Mouse (Mus musculus) midbrain, embryonic 14.5 days (tissue): ENCODE results near the gene Psg22. TPM values are rescaled to one million over a fixed set of nuclear protein-coding genes. Genes with fewer than 3 reads are reported as not detected.
"Not testable (repeated sequence)": the region's sequence is repeated elsewhere in the genome, so short reads cannot be mapped to it uniquely, and the experiment has no call there.

ENCODE experiments used
- ATAC-seq: fragments of 200-750 bp; cut with Nextera tagmentation; 2 replicates; pipeline ENCODE4 v1.8.0; 2017; ENCODE audit warnings: moderate number of reproducible peaks, moderate library complexity; ENCODE audit not compliant: low FRiP score, low TSS enrichment
- DNase-seq: peaks from one replicate; pipeline ENCODE4 v3.0.0-alpha.2; 2015
- H3K27ac ChIP-seq: fragments of 300-500 bp; sonication (generic); replicated peaks from 2 replicates; pipeline ENCODE4 v1.5.1; 2014; ENCODE audit warnings: mild to moderate bottlenecking, low read depth, low read length, moderate library complexity
- H3K27me3 ChIP-seq: fragments of 300-500 bp; sonication (generic); 2 replicates; pipeline ENCODE4 v1.6.1; 2014; ENCODE audit warnings: low read length, control low read depth, mixed read lengths; ENCODE audit not compliant: control insufficient read depth, insufficient read depth
- H3K36me3 ChIP-seq: fragments of 300-500 bp; sonication (generic); 2 replicates; pipeline ENCODE4 v1.6.1; 2014; ENCODE audit warnings: low read length, control low read depth; ENCODE audit not compliant: control insufficient read depth, insufficient read depth
- H3K4me1 ChIP-seq: fragments of 300-500 bp; sonication (generic); 2 replicates; pipeline ENCODE4 v1.6.1; 2014; ENCODE audit warnings: mild to moderate bottlenecking, antibody characterized with exemption, low read length, control low read depth; ENCODE audit not compliant: control insufficient read depth, insufficient read depth
- H3K4me2 ChIP-seq: fragments of 300-500 bp; sonication (generic); 2 replicates; pipeline ENCODE4 v1.6.1; 2014; ENCODE audit warnings: mild to moderate bottlenecking, low read length, moderate library complexity
- H3K4me3 ChIP-seq: fragments of 300-500 bp; sonication (generic); replicated peaks from 2 replicates; pipeline ENCODE4 v1.5.1; 2014; ENCODE audit warnings: low read depth, low read length
- H3K9ac ChIP-seq: fragments of 300-500 bp; sonication (generic); replicated peaks from 2 replicates; pipeline ENCODE4 v1.6.1; 2014; ENCODE audit warnings: mild to moderate bottlenecking, low read length, moderate library complexity
- H3K9me3 ChIP-seq: fragments of 300-500 bp; sonication (generic); 2 replicates; pipeline ENCODE4 v1.6.1; 2016; ENCODE audit warnings: low read length, control low read depth, mixed read lengths; ENCODE audit not compliant: control insufficient read depth
- WGBS: fragments of 180-500 bp; shearing (Covaris S2); extraction: QIAGEN DNeasy Blood & Tissue Kit; methylation state at CpG from one replicate; pipeline ENCODE4 v1.1.7; 2014; 5-methylcytosine and 5-hydroxymethylcytosine counted together
- polyA plus RNA-seq: library from polyadenylated mRNA; unstranded; fragments of >200 nt; fragmentation: Nextera tagmentation; extraction: Ambion mirVana; gene quantifications from 2 replicates; pipeline ENCODE4 v1.2.1, GENCODE M21; 2014

Gene Psg22
- polyA plus RNA-seq, 1 experiment from 2014 or later = not detected

DNA sequence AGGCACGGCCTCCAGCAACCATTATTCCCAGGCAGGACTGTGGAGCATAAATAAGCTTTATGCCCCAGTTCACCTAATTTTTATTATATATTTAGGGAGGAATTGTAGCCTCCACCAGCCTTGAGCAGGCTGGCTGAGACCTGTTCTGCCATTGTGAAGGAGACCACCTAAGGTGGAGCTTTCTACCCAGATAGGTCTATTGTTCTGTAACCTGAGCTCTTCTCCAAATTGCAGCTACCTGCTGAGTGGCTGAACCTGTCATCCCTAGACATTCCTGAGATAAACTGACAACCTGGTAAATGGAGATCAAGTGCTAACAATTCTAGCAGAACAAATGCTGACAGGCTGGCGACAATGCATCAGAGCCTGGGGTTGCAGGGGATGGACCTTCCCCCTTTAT lies 45.0 kb downstream of the Psg22 start:
- not testable (repeated sequence) for H3K27ac ChIP-seq, H3K9ac ChIP-seq, H3K4me2 ChIP-seq, H3K9me3 ChIP-seq, ATAC-seq, H3K4me3 ChIP-seq, H3K27me3 ChIP-seq, H3K4me1 ChIP-seq, H3K36me3 ChIP-seq, DNase-seq
- WGBS = 0% methylated on average over 1 of the region's 2 CpGs

Other genes with a start within 250 kb of the Psg22 start
- not detected in 2 replicates for gene Psg26, start 233.9 kb upstream of the Psg22 start, polyA plus RNA-seq
- not detected in 2 replicates for gene Psg25, start 185.8 kb upstream of the Psg22 start, polyA plus RNA-seq
- gene Psg27, start 150.8 kb upstream of the Psg22 start, polyA plus RNA-seq = not detected in 2 replicates
- gene Psg23, start 101.6 kb upstream of the Psg22 start, polyA plus RNA-seq = not detected in 2 replicates
- gene Psg21, start 61.4 kb upstream of the Psg22 start, polyA plus RNA-seq = not detected in 2 replicates
- gene Psg20, start 31.9 kb upstream of the Psg22 start, polyA plus RNA-seq = not detected in 2 replicates
- not detected in 2 replicates for gene Psg19, start 80.4 kb downstream of the Psg22 start, polyA plus RNA-seq
- gene Psg17, start 103.5 kb downstream of the Psg22 start, polyA plus RNA-seq = not detected in 2 replicates
- 0.18 and 0.43 TPM in 2 replicates for gene Mill2, start 121.9 kb downstream of the Psg22 start, polyA plus RNA-seq
- 18.9 and 20.7 TPM in 2 replicates for gene Pglyrp1, start 153.2 kb downstream of the Psg22 start, polyA plus RNA-seq
- 16.1 and 18.5 TPM in 2 replicates for gene Ccdc61, start 192.3 kb downstream of the Psg22 start, polyA plus RNA-seq
- 18.6 and 20.7 TPM in 2 replicates for gene Nova2, start 207.8 kb downstream of the Psg22 start, polyA plus RNA-seq